Mouse (Mus musculus) frontal cortex, postnatal 36 days (tissue): ENCODE measurements around the gene Ppp2r2c.

ENCODE experiments used
- DNase-seq, 2 experiments: peaks; one replicate each; pipeline ENCODE4 v3.0.0; 2022; ENCODE audit warnings: low spot score in 2 of 2

Gene Ppp2r2c

GRCm38 (mm10) chr5:36868266-36869090 lies at the start of gene Ppp2r2c:
Ppp2r2c (plus strand) TSS chr5:36868513.
- peak in 1 of 2 experiments; percentile 59 for DNase-seq

DNA sequence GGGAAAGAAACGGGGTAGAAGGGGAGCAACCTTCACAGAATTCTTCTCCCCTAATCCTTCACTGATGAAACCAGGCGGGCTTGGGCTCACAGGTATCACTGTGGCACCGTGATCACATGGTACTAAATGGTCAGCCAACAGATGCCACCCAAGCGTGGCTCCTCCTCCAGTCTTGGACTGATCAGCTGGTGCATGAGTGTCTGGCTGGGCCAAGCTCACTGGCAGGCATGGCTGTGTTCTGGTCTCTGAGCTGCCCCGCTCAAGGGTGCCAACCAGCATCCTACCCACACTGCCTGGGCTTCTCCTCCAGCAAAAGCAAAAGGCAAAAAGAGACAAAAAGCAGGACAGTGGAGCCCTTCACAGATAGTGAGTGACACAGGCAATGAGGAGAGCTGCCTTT lies 48.6 kb upstream of the Ppp2r2c start:
- no peak for DNase-seq

GRCm38 (mm10) chr5:36820142-36820541 lies 48.2 kb upstream of the Ppp2r2c start:
- peak; percentile 59 to 70 for DNase-seq

GRCm38 (mm10) chr5:36822907-36823306 lies 45.4 kb upstream of the Ppp2r2c start:
- DNase-seq = no peak

GRCm38 (mm10) chr5:36829098-36829497 lies 39.2 kb upstream of the Ppp2r2c start:
- no peak for DNase-seq

DNA sequence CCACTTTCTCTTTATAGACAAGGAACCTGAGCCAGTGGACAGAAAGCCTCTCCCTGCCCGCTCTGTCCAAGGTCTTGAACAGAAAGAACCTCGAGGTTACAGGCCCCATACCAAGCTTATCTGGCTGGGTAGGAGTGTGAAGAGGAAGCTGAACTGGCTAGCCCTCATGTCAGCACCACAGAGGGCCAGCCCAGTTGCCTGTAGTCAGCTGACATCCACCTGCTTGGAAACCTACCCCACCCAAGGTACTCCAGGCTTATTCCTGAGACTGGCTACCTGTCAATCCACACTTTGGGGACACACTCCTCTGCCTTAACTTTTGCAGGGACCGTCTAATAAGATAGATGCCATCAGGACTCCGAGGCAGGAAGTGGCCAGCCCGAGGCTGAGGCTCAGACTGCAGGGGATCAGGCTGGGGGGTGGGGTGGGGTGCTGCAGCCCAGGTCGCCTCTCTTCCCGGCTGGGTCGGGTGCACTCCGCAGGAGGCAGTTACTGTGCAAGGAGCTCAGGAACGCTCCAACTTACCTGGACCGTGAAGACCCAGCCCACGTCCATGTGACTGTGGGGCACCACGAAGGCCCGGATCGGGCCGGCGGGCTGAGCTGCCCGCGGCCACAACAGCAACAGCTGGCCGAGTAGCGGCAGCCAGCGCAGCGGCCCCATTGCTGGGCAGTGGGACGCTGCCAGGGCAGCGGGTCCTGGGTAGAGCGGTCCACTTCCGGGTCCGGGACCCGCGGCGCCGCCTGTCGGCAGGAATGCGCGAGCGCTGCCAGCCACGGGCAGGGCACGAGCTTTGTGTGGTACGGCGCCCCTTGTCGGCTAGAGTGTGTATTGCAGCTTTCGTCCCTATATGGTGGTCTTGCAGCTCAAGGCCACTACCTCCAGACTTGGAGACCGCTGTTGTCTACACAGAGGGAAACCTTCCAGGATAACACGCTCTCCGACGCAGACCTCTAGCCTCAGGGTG lies 38.1 kb upstream of the Ppp2r2c start, which contains the start of gene Man2b2:
Gene Man2b2 (minus strand): TSS at position 741 of the 967 bp plus-strand sequence.
- peak; percentile 89 to 91 for DNase-seq

DNA sequence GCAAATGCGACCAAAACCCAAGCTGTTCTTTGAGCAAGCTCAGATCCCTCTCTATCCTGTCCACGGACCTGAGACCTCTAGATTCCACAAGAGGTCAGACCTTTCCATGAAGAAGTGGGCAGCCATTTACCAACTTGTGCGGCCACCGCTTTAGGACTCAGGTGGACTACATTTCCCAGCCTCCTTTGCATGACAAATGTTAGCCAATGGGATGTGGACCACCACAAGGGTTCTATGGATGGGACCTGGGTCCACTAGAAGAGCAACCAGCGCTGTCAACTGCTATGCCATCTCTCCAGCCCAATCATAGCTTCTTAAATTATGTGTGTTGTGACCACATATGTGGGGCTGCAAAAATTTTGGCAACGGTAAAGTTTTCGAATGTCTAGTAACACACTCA lies 37.0 kb upstream of the Ppp2r2c start:
- peak; percentile 39 to 72 for DNase-seq

DNA sequence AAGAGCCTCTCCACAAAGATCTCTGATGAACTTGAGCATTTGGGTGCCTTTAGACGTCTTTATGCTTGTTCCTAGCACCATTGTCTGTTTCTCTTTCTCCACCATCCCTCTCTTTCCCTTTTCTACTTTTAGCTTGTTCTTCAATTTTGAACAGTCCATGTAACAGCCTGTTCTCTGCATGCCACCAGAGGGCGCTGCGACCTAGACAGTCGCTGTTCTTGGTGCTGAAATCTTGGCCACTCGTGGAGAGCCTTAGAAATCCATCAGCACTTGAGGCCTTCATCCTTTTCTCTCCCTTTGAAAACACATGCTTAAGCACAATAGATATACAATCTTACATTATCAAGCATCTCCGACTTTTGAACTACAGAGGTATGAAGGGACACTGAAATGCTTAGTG lies 32.4 kb upstream of the Ppp2r2c start:
- DNase-seq = peak; percentile 80 to 89

DNA sequence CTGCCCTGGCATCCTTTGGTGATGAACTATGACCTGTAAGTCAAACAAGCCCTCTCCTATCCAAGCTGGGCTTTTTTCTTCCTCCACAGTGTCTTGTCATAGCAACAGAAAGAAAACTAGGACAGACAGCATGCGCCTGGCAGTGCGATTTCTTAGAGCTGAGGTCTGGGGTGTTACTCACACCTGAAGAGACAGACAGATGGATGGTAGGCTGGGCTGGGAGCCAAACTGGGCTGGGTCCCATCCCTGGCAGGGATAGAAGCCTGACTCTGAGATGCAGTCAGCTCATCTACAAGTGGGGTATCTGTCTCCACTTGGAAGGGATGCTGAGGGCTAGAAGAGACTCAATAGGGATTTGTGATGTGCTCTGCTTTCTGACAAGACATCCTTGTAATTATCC lies 29.3 kb upstream of the Ppp2r2c start:
- DNase-seq = peak; percentile 81 to 88

GRCm38 (mm10) chr5:36839602-36840001 lies 28.7 kb upstream of the Ppp2r2c start:
- no peak for DNase-seq

DNA sequence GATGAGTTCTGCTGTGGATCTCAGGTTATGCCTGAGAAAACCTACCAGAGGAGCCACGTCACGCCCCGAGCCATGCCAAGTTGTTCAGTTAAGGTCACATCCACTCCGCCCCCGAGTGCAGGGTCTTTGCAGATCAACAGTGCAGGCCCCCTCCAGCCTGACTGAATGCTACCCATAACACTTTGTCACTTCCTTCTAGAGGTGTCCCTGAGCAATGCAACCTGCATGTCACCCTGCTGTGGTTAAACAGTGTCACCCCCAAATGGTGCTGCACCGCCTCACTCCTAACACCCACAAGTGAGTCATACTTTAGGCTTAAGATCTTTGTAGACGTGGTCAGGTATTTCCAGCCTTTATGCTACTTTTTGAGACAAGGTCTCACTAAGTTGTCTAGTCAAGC lies 28.2 kb upstream of the Ppp2r2c start:
- no peak for DNase-seq

GRCm38 (mm10) chr5:36841701-36842100 lies 26.6 kb upstream of the Ppp2r2c start:
- no peak for DNase-seq

DNA sequence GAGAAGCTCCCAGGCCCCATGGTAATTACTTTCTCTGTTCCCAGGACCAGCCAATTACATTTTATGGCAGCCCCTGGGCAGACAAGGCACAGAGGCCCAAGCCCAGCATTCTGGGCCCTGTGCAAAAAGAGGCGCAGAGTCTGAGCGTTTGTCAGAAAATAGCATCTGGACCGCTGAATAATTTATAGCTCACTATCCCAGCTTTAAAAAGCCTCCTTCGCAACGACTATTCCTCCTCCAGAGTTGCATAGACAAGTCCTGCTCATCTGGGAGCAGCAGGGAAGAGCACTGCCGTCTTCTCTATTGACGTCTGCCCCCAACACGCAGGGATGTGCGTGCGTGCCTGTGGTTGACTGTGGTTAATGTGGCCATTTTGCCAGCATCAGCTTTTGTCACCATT lies 23.8 kb upstream of the Ppp2r2c start:
- DNase-seq = peak; percentile 28 to 53

GRCm38 (mm10) chr5:36851572-36851971 lies 16.7 kb upstream of the Ppp2r2c start:
- DNase-seq = no peak

- no peak for DNase-seq
These were observed 13.1 kb upstream of the Ppp2r2c start for GRCm38 (mm10) chr5:36855180-36855579.

- no peak for DNase-seq
These were observed 11.8 kb upstream of the Ppp2r2c start for GRCm38 (mm10) chr5:36856529-36856928.

GRCm38 (mm10) chr5:36857546-36857945 lies 10.8 kb upstream of the Ppp2r2c start:
- DNase-seq = peak in 1 of 2 experiments; percentile 52

DNA sequence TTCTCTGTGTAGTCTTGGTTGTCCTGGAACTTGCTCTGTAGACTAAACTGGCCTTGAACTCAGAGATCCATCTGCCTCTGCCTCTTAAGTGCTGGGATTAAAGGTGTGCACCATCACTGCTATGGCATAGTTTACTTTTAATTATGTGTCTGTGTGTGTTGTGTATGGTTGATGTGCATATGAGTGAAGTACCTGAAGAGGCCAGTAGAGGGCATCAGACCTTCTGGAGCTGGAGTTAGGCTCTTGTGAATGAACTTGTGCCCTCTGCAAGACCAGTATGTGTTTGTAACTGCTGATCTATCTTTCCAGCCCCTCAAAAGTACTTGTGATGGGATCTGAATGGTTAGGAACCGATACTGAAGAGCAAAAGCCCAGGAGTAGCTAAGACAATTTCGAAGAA lies 7.2 kb upstream of the Ppp2r2c start:
- no peak for DNase-seq

- DNase-seq = no peak
These were observed 1.5 kb upstream of the Ppp2r2c start for GRCm38 (mm10) chr5:36866701-36867250.

- DNase-seq = no peak
These were observed 752 bp upstream of the Ppp2r2c start for GRCm38 (mm10) chr5:36867561-36867960.

- DNase-seq = no peak
These were observed 869 bp downstream of the Ppp2r2c start for GRCm38 (mm10) chr5:36869186-36869577.
